Mouse (Mus musculus) stomach, postnatal 0 days (tissue): ENCODE measurements around the gene Mpp4.

Experiments
- CTCF ChIP-seq: IDR thresholded peaks from 2 replicates; pipeline ENCODE4 v1.5.1; 2016; ENCODE audit warnings: antibody characterized with exemption, low read depth, mild to moderate bottlenecking, moderate library complexity
- EP300 ChIP-seq: optimal IDR thresholded peaks from 2 replicates; pipeline ENCODE3; 2016; ENCODE audit warnings: antibody characterized with exemption

DNA sequence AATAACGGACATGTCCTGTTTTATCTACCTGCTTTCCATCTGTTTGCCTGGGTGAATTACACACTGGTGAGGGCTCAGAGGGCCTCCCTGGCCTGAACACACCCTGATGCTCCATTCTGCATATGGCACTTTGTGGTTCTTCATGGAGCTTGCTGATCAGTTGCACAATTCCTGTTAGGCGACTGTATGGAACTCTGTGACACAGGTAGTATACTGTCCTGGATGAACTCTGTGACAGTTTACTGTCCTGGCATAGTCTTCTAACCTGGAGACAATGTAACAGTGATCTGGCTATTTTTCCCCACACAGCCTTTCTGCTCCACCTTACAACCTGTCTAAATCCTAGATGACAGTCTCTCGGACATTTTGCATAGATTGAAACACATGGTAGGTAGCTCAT is 4.1 kb downstream of the Mpp4 start:
- no peak for TF ChIP-seq CTCF
- no peak for TF ChIP-seq EP300
